Mouse (Mus musculus): ENCODE data around the gene Klf3.

Klf3 gene

DNA sequence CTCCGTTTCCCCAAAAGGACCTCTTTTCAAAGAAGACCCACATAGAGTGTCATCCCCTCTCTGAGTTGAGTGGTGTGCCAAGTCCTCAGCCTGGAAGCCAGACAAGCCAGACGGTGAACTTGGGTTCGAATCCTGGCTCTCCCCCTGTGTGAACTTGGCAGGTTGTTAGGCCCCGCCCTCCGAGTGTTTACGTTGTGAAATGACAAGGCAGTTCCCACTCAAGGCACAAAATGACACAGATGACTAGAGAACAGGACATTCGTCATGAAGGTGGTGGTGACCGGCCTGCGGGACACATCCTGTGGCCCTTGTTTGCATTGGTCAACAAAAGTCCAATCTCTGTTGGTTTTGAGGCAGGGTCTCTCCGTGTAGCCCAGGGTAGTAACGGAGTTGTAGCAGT is 6.7 kb downstream of the Klf3 start:
- no peak for DNase-seq (ENCODE audit: low spot score)

DNA sequence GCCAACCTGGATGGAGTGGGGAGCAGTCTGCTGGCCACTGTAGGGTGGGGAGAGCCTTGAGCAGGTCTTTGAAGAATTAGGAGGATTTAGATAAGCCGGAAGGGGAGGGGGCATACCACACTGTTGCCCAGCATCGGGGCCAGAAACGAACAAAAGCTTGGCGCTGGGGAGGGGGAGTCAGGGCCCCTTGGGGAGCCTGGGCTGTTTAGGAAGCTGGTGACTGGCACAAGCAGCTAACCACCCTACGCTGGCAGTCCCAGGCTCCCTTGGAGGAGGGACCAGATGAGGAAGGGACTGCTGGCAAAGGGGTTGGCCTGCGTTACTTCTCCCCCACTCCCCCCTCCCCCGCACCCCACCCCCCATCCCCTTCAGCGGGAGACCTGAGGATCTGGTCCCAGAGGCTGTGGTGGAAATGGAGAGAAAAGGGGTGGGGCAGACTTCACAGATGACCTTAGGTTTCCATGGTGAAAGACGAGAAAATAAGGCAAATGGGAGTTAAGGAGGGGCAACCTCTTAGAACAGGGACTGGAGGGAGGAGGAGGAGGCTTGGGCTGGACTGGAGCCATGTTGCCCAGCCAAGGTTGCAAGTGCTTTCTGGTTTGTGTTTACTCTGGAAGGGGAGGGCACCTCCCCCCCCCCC is 7.8 kb downstream of the Klf3 start:
- DNase-seq (ENCODE audit: low spot score) = peak; percentile 65

GRCm38 (mm10) chr5:64811500-64812123 is 8.4 kb downstream of the Klf3 start:
- peak; percentile 45 for DNase-seq (ENCODE audit: low spot score)

GRCm38 (mm10) chr5:64812124-64812982 is 9.2 kb downstream of the Klf3 start:
- DNase-seq (ENCODE audit: low spot score) = peak; percentile 86

DNA sequence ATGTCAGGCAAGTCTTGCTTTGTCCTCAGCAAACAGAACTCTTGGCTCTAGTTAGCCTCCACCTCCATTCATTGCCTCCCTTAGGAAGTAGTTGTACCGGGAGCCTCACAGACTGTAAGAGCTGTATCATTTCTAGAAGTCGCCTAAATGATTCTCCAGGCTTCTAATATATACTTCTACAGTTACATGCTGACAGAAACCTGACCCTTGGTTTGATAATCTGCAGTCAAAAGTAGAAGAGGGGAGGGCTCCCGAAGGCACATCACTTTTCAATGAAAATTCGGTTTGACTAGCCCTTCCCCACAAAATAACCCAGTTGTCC is 9.8 kb downstream of the Klf3 start:
- no peak for DNase-seq (ENCODE audit: low spot score)

- peak; percentile 57 for DNase-seq (ENCODE audit: low spot score)
Observed at GRCm38 (mm10) chr5:64813361-64813760, 10.2 kb downstream of the Klf3 start.

DNA sequence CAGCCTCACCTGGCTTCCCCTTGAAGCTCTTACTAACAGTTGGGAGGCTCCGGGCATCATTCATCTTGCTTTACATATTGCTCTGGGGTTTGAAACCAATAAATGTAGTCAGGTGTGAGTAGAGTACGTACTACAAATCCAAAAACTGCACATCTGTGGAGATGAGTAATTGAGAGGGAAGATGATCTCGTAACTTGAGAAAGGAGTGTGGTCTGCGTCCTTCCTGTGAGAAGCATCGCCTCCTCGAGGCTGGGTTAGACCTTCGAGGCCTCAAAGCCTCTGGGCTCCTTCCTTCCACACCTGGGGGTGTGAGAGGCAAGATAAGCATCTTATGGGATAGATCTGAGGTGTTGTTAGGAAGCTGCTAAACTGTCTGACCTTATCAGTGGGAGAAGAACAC is 11.2 kb downstream of the Klf3 start:
- no peak for DNase-seq (ENCODE audit: low spot score)

DNA sequence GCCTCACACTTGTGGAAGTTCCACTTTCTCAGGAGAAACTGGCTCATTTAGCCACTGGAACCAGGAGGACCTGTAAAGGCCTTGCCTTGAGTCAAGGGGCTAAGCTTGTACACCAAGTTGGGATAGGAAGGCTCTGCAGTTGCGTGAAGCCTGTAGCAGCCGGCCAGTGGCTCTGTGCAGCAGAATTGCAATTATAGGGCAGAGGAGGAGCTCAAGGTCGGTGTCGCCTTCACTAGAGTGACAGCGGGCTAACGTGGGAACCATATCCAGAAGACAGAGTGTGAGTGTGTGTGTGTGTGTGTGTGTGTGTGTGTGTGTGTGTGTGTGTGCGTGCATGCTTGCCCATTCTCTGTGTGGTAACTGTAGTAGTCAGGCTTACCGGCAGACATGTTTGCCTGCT is 12.4 kb downstream of the Klf3 start:
- DNase-seq (ENCODE audit: low spot score) = no peak

DNA sequence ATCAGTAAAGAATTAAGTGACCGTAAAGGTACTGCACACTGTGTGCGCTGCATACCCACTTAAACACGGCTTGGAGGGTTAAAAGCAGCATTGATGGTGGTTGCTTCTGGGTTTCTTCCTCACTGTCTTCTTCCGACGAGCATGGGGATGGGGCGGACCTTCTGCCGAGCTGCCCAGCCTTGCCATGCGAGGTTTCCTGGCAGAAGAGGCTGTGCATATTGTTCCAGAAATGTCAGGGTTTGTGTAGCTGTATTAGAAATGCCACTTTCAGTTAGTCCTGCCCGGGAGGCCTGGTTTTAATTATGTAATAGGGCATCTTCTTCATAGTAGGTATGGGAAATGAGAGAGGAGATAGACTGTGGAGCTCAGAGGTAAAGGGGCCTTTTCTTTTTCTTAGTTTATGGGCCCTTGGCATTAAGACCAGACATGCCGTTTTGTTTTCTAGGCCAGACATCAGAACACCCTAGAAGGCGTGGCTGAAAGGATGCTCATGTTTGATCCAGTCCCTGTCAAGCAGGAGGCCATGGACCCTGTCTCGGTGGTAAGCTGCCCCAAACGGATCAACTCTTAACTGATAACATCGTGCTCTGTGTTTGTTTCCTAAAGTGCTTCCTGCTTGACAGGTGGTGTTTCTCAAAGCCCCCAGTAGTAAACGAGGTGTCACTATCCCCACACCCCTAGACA is 13.2 kb downstream of the Klf3 start:
- DNase-seq (ENCODE audit: low spot score) = no peak

DNA sequence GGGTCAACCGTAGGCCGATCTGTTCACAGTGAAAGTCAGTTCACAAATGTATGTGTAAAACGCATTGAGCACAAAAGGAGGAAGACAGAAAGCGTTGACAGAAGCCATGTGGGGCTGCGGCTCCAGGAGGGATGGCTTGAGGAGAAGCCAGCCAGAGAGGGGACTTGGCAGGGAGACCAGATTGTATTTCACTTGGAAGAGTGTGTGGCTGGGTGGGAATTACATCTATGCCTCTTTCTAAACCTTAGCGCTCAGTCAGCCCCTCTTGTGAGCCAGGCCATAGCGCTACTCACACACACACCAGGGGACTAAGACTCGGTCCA is 13.7 kb downstream of the Klf3 start:
- DNase-seq (ENCODE audit: low spot score) = no peak

- no peak for DNase-seq (ENCODE audit: low spot score)
Observed at GRCm38 (mm10) chr5:64819390-64819789, 16.2 kb downstream of the Klf3 start.

DNA sequence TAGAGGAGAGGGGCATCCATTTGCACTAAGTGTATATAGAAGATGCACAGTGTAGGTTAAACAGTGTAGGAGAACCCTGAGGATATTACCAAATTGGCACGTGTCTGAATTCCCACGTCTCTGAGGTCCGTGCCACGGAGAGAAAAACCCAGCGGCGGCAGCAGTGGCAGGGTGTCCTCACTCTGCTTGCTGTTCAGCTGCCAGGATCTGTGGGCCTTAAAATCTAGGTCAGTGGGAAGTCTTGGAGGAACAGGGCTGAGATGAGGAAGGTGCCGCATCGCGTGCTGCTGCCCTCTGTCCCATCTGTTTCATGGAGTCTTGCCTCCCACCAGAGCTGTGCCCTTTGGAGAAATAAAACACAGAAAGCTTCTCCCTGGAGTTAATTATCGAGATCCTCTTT is 16.9 kb downstream of the Klf3 start:
- no peak for DNase-seq (ENCODE audit: low spot score)

DNA sequence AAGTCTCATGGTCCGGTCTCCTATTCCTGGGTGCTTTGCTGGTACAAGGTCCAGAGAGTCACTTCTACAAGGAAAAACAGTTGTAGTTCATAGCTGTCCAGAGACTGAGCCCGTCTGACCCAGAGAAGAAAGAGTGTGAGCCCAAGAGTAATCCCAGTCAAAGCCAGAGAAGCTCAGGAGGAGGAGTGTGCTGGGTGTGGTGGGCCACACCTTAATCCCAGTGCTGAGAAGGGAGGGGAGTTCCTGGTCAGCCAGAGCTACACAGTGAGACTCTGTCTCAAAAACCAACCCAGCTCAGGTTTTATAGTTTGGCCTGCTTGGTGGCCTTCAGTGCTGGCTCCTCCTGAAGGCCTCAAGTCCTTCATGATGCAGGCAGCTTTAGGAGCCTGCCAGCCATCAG is 18.1 kb downstream of the Klf3 start:
- DNase-seq (ENCODE audit: low spot score) = no peak

DNA sequence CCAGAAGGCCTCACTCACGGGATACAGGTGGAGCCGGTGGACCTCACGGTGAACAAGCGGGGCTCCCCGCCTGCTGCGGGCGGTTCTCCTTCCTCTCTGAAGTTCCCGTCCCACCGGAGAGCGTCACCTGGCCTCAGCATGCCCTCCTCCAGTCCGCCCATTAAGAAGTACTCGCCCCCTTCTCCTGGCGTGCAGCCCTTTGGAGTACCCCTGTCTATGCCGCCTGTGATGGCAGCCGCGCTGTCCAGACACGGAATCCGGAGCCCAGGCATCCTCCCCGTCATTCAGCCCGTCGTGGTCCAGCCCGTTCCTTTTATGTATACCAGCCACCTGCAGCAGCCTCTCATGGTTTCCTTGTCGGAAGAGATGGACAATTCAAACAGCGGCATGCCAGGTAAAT is 18.8 kb downstream of the Klf3 start:
- no peak for DNase-seq (ENCODE audit: low spot score)

GRCm38 (mm10) chr5:64823431-64823830 is 20.2 kb downstream of the Klf3 start:
- DNase-seq (ENCODE audit: low spot score) = no peak

- no peak for DNase-seq (ENCODE audit: low spot score)
Observed at GRCm38 (mm10) chr5:64824765-64825164, 21.6 kb downstream of the Klf3 start.

DNA sequence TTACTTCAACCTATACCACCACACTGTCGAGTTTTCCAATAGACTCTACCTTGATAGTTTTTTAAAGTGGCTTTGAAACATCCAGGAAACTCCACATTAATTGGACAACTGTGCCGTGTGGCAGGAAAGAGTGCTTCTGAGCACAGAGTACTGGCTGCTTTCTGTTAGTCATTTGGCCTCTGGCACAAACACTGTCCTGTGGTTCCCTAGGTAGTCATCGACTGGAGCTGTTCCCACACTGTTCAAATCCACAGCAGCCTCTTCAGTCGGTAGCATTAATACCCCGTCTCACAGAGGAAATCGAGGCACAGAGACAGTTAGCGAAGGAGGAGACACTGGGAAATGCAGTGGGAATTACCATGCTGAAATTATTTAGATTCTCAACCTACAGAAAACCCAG is 22.3 kb downstream of the Klf3 start:
- no peak for DNase-seq (ENCODE audit: low spot score)

GRCm38 (mm10) chr5:64827151-64827550 is 24.0 kb downstream of the Klf3 start:
- no peak for DNase-seq (ENCODE audit: low spot score)

- DNase-seq (ENCODE audit: low spot score) = no peak
Observed at GRCm38 (mm10) chr5:64828314-64828713, 25.1 kb downstream of the Klf3 start.

GRCm38 (mm10) chr5:64829606-64830005 is 26.4 kb downstream of the Klf3 start:
- DNase-seq (ENCODE audit: low spot score) = no peak

GRCm38 (mm10) chr5:64830773-64831172 is 27.6 kb downstream of the Klf3 start:
- no peak for DNase-seq (ENCODE audit: low spot score)

DNA sequence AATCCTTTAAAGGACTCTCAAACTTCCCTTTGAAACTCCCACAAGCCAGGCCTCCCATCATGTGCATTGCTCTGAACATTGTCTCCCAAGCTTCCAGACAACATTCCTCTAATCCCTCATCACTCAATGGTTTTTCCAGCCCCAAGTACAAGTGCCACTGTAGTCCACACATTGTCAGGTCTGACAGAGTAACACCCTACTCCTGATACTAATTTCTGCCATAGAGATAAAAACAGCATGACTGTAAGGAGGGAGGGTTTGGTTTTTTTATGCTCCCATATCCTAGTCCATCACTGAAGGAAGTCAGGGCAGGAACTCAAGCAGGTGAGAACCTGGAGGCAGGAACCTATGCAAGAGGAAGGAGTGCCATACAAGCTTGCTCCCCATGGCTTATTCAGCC is 30.2 kb downstream of the Klf3 start:
- DNase-seq (ENCODE audit: low spot score) = no peak

DNA sequence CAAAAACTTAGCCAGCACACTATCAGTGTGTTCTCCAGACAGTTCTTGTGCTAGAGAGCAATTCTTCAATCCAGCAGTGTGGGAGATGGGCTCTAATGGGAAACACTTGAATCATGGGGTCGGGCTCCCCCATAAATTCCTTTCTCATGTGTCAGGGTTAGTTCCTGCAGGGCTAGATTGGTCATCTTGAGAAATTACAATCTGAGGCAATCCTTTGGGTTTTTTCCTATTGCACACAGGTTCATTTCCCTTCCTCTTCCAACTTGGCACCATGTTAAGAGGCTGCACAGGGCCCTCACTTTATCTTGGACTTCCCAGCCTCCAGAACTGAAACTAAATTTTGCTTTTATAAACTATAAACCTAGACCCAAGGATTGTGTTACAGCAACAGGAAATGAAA is 31.0 kb downstream of the Klf3 start:
- no peak for DNase-seq (ENCODE audit: low spot score)
